Mouse (Mus musculus) cerebellum, adult 9-10 months (tissue): ENCODE measurements at regions not wholly inside any gene's neighbourhood (a gene's known extent, or its start where the extent isn't known, plus 50 kb on each side); places are given as distances from the start of the nearest gene placed in this dataset.

Experiments used
- DNase-seq: peaks from one replicate; pipeline ENCODE4 v3.0.0; 2022

DNA sequence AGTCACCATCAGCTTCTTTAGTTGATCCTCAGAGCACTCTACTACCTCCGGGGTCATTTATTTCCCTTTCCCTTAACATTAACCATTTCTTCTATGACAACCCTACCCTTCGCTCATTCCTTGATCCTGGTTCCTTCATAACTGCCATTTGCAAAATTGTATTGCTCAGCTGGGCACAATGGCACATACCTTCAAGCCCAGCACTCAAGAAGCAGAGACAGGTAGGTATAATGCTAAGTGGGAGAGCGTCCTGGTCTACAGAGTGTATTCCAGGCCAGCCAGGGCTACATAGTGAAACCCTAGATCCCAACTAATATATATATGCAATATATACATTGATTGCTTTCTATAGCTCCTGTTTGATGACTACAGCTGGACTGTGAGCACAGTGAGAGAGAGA is 189.5 kb upstream of the Klf3 start:
- no peak for DNase-seq

- DNase-seq = no peak
Measured at GRCm38 (mm10) chr5:64618126-64618525, 185.1 kb upstream of the Klf3 start.

DNA sequence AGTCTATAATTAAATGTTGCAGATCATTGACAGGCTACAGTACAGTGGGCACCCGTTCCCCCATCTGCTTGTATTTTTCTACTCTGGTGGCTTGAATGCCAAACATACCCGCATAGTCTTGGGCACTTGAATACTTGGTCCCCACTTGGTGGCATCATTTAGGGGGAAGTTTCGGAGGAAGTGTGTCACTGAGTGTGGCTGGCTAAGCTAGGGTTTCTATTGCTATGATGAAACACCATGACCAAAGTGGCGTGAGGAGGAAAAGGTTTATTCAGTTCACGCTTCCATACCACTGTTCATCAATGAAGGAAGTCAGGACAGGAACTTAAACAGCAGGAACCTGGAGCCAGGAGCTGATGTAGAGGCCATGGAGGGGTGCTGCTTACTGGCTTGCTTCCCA is 183.4 kb upstream of the Klf3 start:
- no peak for DNase-seq

DNA sequence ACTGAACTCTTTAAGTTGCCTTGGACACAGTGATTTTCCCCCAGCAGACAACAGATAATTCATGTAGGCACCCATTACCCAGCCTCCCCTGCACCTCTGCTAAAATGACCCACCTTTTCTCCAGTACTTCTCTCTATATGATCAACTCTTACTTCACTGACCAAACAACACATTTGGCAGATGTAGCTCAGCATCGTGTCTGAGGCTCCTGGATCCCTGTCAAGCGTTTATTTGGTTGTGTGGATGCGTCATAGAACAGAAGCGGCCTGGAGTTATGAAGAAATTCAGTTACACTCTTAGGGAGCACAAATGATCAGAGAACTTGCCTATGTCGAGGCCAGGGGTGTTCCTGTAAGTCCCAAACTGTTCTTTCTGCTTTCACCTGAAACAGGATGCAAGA is 182.5 kb upstream of the Klf3 start:
- no peak for DNase-seq

DNA sequence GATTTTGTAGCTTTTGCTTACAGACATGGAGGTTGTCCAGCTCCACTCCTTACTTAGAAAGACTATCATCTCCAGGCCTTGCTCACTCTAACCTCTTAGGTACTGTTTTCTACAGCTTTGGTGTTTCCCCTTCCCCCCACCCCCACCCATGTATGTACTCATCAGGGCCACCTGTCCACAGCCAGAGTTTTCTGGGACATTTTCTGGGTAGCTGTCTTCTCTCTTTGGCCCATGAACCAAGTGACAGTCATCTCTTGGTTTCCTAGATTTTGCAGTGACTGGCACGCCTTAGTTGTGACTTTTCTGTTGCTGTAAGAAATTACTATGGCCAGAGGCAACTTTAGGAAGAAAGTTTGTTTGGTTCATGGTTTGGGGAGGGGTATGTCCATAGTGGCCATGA is 181.8 kb upstream of the Klf3 start:
- DNase-seq = no peak

DNA sequence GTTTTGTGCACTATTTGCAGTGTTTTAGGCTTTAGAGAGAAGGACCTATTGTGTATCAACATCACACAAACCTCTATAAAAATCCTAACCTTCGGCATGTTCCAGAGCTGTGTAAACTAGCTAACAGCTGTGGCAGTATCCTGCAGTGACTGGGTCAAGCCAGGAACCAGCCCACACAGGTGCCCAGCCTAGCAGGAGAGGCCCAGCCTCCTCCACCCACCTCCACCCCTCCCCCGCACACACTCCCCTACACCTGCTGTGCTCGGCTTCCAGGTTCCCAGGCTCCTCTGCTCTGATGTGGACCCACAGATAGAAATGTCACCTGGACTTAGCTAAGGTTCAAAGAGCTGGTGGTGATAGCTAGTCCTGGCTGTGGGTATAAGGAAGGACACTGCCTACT is 179.5 kb upstream of the Klf3 start:
- no peak for DNase-seq

GRCm38 (mm10) chr5:64624205-64624604 is 179.0 kb upstream of the Klf3 start:
- no peak for DNase-seq

DNA sequence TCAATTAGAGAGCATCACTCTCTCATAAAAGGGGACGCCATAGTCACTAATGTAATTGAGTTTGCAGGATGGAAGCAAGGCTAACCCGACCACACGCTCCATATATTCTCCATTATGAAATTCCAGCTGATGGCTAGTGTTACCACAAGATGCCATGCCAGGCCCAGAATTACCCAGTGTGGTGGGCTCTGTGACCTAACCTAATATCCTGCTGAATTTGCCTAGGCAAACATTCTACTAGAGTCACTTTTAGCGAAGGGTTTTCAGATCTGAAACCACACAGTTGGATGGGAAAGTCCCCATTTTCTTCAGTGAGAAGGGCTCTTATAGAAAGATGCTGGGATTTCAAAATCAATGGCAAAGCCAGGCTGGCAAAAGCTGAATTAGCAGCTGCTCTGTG is 177.8 kb upstream of the Klf3 start:
- no peak for DNase-seq

- no peak for DNase-seq
Measured at GRCm38 (mm10) chr5:64625841-64626298, 177.3 kb upstream of the Klf3 start.

DNA sequence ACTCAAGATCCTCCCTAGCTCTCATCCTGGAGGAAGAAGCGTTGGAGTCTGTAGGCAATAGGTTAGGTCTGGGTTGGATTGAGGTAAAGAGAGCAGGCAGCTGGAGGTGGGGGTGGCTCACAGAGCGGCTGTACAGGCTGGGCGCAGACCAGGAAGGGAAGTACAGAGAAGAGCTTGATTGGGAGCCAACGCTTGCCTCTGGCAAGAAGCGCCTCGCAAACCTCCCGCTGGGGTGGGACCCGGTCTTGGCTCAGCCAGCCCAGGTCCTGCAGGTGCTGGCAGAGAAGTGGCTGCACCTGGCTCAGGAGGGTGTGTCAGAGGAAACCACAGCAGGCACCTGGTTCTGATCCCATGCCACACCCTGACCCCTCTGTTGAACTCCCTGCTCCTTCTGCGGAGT is 176.8 kb upstream of the Klf3 start:
- DNase-seq = no peak

DNA sequence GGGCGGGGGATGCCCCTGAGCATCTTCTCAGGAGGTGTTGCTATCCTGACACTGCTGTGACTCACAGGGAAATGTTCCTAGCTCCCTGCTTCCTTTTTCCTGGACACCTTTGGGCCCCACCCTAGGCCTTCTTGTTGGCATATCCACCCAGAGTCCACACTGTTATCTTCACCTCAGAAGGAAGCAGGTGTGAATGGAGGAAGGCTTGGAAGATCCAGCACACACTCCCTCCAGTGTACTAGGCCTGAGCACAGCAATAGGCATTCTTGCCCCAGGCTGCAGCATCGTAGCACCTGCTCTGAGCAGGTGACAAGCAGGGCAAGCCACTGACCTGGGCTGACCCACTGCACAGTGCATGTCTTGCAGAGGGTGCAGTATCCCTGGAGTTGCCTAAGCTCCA is 172.6 kb upstream of the Klf3 start:
- DNase-seq = no peak

DNA sequence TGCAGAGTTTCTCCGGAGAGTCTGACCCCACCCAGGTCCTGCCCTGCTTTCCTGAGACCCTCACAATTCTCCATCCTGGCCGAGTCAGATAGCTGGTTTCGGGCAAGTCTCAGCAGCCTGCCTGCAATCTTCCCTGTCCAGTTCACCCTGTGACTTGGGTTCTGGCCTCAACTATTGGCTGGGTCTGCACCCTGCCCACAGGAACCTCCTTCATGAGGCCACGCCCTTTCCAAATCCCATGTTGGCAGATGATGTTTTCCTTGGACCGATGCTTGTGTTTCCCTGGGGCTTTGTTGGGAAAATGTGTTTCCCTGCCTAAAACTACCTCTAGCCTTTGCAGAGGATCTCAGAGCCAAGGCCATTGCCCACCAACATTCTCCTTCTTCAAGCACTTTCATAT is 171.0 kb upstream of the Klf3 start:
- DNase-seq = no peak

- DNase-seq = no peak
Measured at GRCm38 (mm10) chr5:64634008-64634407, 169.2 kb upstream of the Klf3 start.

- no peak for DNase-seq
Measured at GRCm38 (mm10) chr5:64634721-64635120, 168.5 kb upstream of the Klf3 start.

DNA sequence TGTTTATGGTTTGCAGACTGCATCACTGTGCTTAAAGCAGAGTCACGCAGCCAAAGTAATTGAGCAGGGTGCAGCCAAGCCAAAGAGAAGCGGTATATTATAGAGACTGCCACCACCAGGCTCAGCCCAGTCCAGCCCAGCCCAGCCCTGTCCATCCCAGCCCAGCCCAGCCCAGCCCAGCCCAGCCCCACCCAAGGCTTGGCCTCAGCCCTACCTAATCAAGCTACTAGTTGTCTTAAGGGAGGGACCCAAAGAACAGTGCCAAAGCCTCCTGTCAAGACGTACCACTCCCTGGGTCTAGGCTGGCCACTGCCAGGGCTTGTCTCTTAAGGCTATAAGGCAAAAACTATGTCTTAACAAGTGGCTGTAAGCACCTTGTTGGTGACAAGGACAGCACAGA is 166.9 kb upstream of the Klf3 start:
- DNase-seq = no peak

DNA sequence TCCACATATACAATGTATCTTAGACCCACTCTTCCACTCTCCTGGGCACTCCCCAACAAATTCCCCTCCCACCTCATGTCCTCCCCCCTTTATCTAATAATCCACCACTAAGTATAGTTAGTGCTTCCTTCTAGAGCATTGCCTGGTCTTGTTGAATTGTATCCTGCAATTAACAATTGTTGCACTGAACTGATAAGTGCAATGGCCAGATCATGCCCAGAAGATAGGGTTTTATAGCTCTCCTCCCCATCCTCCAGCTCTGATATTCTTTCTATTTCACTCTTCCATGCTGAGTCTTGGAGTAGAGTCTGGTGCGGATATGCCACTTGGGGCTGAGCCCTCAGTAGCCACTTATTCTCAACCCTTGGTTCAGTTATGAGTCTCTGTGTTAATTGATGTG is 159.6 kb upstream of the Klf3 start:
- no peak for DNase-seq

- DNase-seq = peak; percentile 15
Measured at GRCm38 (mm10) chr5:64647417-64648125, 155.6 kb upstream of the Klf3 start.

- DNase-seq = no peak
Measured at GRCm38 (mm10) chr5:64648492-64648891, 154.7 kb upstream of the Klf3 start.

DNA sequence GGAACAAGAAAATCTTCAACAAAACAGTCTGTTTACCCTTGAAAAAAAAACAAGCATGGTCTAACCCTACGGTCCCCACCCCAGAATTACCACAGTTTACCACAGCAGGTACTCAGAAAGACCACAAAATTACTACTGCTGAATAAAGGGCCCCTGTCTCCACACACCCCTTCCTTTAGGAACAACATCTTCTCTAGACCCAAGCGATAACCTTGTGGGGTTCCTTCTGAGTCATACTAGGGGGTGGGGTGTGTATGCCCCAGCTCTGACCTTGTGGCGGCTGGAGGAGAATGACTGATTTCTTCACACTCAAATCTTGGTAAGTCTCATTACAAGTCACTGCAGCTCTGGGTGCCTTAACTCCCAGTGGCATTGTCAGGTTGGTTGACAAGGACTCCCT is 151.8 kb upstream of the Klf3 start:
- DNase-seq = no peak

DNA sequence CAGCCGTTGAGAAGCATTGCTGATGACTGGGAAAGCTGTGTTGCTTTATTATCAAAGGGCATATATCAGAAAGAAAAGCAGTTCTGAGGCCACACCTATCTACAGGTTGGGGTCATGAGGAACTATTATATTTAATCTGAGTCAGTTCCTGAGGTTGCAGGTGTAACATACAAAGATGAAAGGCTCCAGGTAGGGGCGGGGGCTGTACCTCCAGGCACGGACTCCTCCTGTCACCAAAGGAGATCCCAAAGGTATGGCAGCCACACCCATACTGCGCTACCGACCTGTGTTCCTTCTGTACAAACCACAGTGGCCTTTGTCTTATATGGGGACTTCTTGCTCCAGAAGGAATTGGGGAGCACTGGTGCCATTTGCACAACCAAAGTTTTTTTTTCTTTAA is 149.4 kb upstream of the Klf3 start:
- DNase-seq = no peak

GRCm38 (mm10) chr5:64655286-64655685 is 147.9 kb upstream of the Klf3 start:
- DNase-seq = no peak

DNA sequence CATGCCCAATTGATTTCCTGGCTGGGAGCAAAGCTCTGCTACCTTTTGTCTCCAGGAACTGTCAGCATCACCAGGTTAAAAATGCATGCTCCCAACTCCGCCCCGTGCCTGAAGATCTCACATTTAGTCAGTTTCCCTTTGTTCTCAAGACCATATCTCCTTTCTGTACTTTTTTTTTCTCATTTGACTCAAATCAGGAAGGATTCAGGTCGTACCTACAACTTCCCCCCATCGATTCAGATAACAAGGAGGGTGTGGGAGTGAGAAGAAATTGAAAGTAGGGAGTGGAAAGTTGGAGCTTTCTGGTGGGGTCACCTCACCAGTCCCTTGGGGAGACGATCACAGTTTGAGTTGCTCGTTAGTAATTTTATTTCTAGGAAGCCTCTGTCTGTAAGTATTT is 141.2 kb upstream of the Klf3 start:
- DNase-seq = no peak

DNA sequence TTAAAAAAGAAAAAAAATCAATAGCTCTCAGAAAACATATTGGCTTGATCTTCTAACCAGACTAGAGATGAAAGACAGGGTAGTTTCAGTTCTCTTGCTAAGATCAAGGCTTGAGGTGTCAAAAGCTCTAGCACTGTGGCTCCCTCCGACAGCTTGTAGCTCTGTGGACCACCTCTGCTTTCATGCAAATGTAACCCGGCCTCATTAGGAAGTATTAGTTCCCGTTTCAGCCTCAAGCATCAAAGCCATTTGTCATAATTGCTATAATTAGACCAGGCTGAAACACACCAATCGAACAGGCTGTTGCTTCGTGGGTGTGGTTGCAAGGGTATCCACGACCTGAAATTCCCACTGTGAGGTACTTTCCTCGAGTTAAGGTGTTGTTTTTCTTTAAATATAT is 140.7 kb upstream of the Klf3 start:
- no peak for DNase-seq

DNA sequence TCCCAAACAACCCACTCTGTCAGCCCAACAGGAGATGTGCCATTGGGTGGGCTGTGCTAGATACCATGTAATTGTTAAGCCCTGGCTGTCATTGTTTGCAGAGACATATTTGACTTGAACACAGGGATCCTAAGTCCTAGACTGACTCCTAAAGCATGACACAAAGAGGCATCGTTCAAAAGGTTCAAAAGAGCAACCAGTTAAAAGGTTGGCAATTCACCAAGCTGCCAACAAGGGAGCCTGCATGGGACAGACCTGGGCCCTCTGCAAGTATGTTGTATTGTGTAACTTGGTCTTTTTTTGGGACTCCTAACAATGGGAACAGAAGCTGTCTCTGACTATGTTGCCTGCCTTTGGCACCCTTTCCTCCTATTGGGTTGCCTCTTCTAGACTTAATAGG is 139.4 kb upstream of the Klf3 start:
- DNase-seq = no peak

GRCm38 (mm10) chr5:64665064-64665463 is 138.1 kb upstream of the Klf3 start:
- DNase-seq = no peak

- DNase-seq = no peak
Measured at GRCm38 (mm10) chr5:64666256-64666655, 136.9 kb upstream of the Klf3 start.
